Mouse (Mus musculus): ENCODE measurements around the gene Rasal2. TPM values are rescaled to one million over a fixed set of nuclear protein-coding genes. Genes with fewer than 3 reads are reported as not detected.
A peak's percentile ranks its signal among the peaks of the same experiment; 100 is the strongest.

The Rasal2 gene
- polyA plus RNA-seq, 1 experiment from 2014 or later: 30.7 TPM

GRCm38 (mm10) chr1:157443723-157444561, 31.5 kb upstream of the Rasal2 start:
- ATAC-seq (no peak), DNase-seq (ENCODE audit: low spot score) (no peak)
- Histone ChIP-seq H3K4me3 (ENCODE audit: low read depth, low read length) (no peak overlapping the region), H3K9ac (ENCODE audit: low read length) (peak overlapping the region; percentile 6; the same call in 1 of the 2 replicates), H3K27ac (ENCODE audit: low read depth, low read length) (0 out of 2 replicates have a peak overlapping the region, but pooled peaks have one; percentile 9), H3K36me3 (ENCODE audit: control insufficient read depth, insufficient read depth, low read length) (no peaks in the 10 kb centered on the region), H3K4me1 (ENCODE audit: control insufficient read depth, insufficient read depth, low read length) (peaks cover 49% of the 10 kb centered on the region), H3K4me2 (ENCODE audit: low read length) (peak overlapping the region; percentile 10; the same call in 1 of the 2 replicates), H3K27me3 (replicated peaks; ENCODE audit: control insufficient read depth, insufficient read depth, low read length) (no peaks in the 10 kb centered on the region), H3K9me3 (replicated peaks; ENCODE audit: control insufficient read depth, low read length) (no peaks in the 10 kb centered on the region)
- 10% methylated on average over 19 of the region's 19 CpGs for WGBS

GRCm38 (mm10) chr1:157443026-157443722, 30.8 kb upstream of the Rasal2 start:
- Histone ChIP-seq H3K9ac (ENCODE audit: low read length) (peak overlapping the region; percentile 14; the same call in 1 of the 2 replicates), H3K4me3 (ENCODE audit: low read depth, low read length) (no peak overlapping the region), H3K27ac (ENCODE audit: low read depth, low read length) (no peak overlapping the region), H3K4me2 (ENCODE audit: low read length) (peak overlapping the region; percentile 10; the same call in 1 of the 2 replicates), H3K36me3 (ENCODE audit: control insufficient read depth, insufficient read depth, low read length) (no peaks in the 10 kb centered on the region), H3K27me3 (replicated peaks; ENCODE audit: control insufficient read depth, insufficient read depth, low read length) (no peaks in the 10 kb centered on the region), H3K9me3 (replicated peaks; ENCODE audit: control insufficient read depth, low read length) (no peaks in the 10 kb centered on the region), H3K4me1 (ENCODE audit: control insufficient read depth, insufficient read depth, low read length) (peaks cover 44% of the 10 kb centered on the region)
- 12% methylated on average over 14 of the region's 14 CpGs for WGBS
- DNase-seq (ENCODE audit: low spot score) (peak; percentile 64), ATAC-seq (no peak; the same call in 1 of the 2 replicates)

GRCm38 (mm10) chr1:157439973-157440641, 27.7 kb upstream of the Rasal2 start:
- WGBS: 1% methylated on average over 14 of the region's 14 CpGs
- H3K9me3 ChIP-seq (replicated peaks; ENCODE audit: control insufficient read depth, low read length): no peaks in the 10 kb centered on the region
- H3K36me3 ChIP-seq (ENCODE audit: control insufficient read depth, insufficient read depth, low read length): no peaks in the 10 kb centered on the region
- peak overlapping the region; percentile 55 for H3K27ac ChIP-seq (ENCODE audit: low read depth, low read length)
- H3K4me3 ChIP-seq (ENCODE audit: low read depth, low read length): no peak overlapping the region
- DNase-seq (ENCODE audit: low spot score) (peak; percentile 85), ATAC-seq (peak; percentile 84)
- H3K9ac ChIP-seq (ENCODE audit: low read length): peak overlapping the region; percentile 43; the same call in 1 of the 2 replicates
- peak overlapping the region; percentile 43 for H3K4me2 ChIP-seq (ENCODE audit: low read length)
- peaks cover 42% of the 10 kb centered on the region for H3K4me1 ChIP-seq (ENCODE audit: control insufficient read depth, insufficient read depth, low read length)
- H3K27me3 ChIP-seq (replicated peaks; ENCODE audit: control insufficient read depth, insufficient read depth, low read length): no peaks in the 10 kb centered on the region

GRCm38 (mm10) chr1:157439101-157439500, 26.7 kb upstream of the Rasal2 start:
- H3K9ac ChIP-seq (ENCODE audit: low read length): no peak overlapping the region
- peaks cover 33% of the 10 kb centered on the region for H3K4me1 ChIP-seq (ENCODE audit: control insufficient read depth, insufficient read depth, low read length)
- no peaks in the 10 kb centered on the region for H3K27me3 ChIP-seq (replicated peaks; ENCODE audit: control insufficient read depth, insufficient read depth, low read length)
- ATAC-seq (no peak), DNase-seq (ENCODE audit: low spot score) (no peak)
- WGBS: 63% methylated on average over 4 of the region's 4 CpGs
- H3K9me3 ChIP-seq (replicated peaks; ENCODE audit: control insufficient read depth, low read length): no peaks in the 10 kb centered on the region
- no peak overlapping the region for H3K4me3 ChIP-seq (ENCODE audit: low read depth, low read length)
- peak overlapping the region; percentile 55; the same call in 1 of the 2 replicates for H3K27ac ChIP-seq (ENCODE audit: low read depth, low read length)
- no peaks in the 10 kb centered on the region for H3K36me3 ChIP-seq (ENCODE audit: control insufficient read depth, insufficient read depth, low read length)
- no peak overlapping the region for H3K4me2 ChIP-seq (ENCODE audit: low read length)

GRCm38 (mm10) chr1:157438290-157438689, 25.9 kb upstream of the Rasal2 start:
- Histone ChIP-seq H3K27me3 (replicated peaks; ENCODE audit: control insufficient read depth, insufficient read depth, low read length) (no peaks in the 10 kb centered on the region), H3K4me3 (ENCODE audit: low read depth, low read length) (no peak overlapping the region), H3K9ac (ENCODE audit: low read length) (no peak overlapping the region), H3K4me1 (ENCODE audit: control insufficient read depth, insufficient read depth, low read length) (peaks cover 26% of the 10 kb centered on the region), H3K36me3 (ENCODE audit: control insufficient read depth, insufficient read depth, low read length) (no peaks in the 10 kb centered on the region), H3K4me2 (ENCODE audit: low read length) (no peak overlapping the region), H3K9me3 (replicated peaks; ENCODE audit: control insufficient read depth, low read length) (no peaks in the 10 kb centered on the region), H3K27ac (ENCODE audit: low read depth, low read length) (no peak overlapping the region)
- 95% methylated on average over 2 of the region's 2 CpGs for WGBS
- ATAC-seq: no peak
- DNase-seq (ENCODE audit: low spot score): no peak

- no peak overlapping the region for H3K9ac ChIP-seq (ENCODE audit: low read length)
- H3K36me3 ChIP-seq (ENCODE audit: control insufficient read depth, insufficient read depth, low read length): no peaks in the 10 kb centered on the region
- no peak overlapping the region for H3K4me3 ChIP-seq (ENCODE audit: low read depth, low read length)
- 92% methylated on average over 6 of the region's 6 CpGs for WGBS
- peaks cover 19% of the 10 kb centered on the region for H3K4me1 ChIP-seq (ENCODE audit: control insufficient read depth, insufficient read depth, low read length)
- ATAC-seq (no peak), DNase-seq (ENCODE audit: low spot score) (no peak)
- no peak overlapping the region for H3K4me2 ChIP-seq (ENCODE audit: low read length)
- no peak overlapping the region for H3K27ac ChIP-seq (ENCODE audit: low read depth, low read length)
- no peaks in the 10 kb centered on the region for H3K27me3 ChIP-seq (replicated peaks; ENCODE audit: control insufficient read depth, insufficient read depth, low read length)
- no peaks in the 10 kb centered on the region for H3K9me3 ChIP-seq (replicated peaks; ENCODE audit: control insufficient read depth, low read length)
Measured at GRCm38 (mm10) chr1:157435926-157436325, 23.5 kb upstream of the Rasal2 start.

GRCm38 (mm10) chr1:157434404-157434803, 22.0 kb upstream of the Rasal2 start:
- no peaks in the 10 kb centered on the region for H3K27me3 ChIP-seq (replicated peaks; ENCODE audit: control insufficient read depth, insufficient read depth, low read length)
- 94% methylated on average over 4 of the region's 4 CpGs for WGBS
- no peaks in the 10 kb centered on the region for H3K36me3 ChIP-seq (ENCODE audit: control insufficient read depth, insufficient read depth, low read length)
- no peak overlapping the region for H3K27ac ChIP-seq (ENCODE audit: low read depth, low read length)
- H3K4me3 ChIP-seq (ENCODE audit: low read depth, low read length): no peak overlapping the region
- H3K9ac ChIP-seq (ENCODE audit: low read length): no peak overlapping the region
- DNase-seq (ENCODE audit: low spot score) (no peak), ATAC-seq (no peak)
- no peak overlapping the region for H3K4me2 ChIP-seq (ENCODE audit: low read length)
- H3K9me3 ChIP-seq (replicated peaks; ENCODE audit: control insufficient read depth, low read length): no peaks in the 10 kb centered on the region
- peaks cover 4% of the 10 kb centered on the region for H3K4me1 ChIP-seq (ENCODE audit: control insufficient read depth, insufficient read depth, low read length)

GRCm38 (mm10) chr1:157433316-157433715, 20.9 kb upstream of the Rasal2 start:
- H3K4me2 ChIP-seq (ENCODE audit: low read length): no peak overlapping the region
- 47% methylated on average over 3 of the region's 3 CpGs for WGBS

More at GRCm38 (mm10) chr1:157433316-157433715, 20.9 kb upstream of the Rasal2 start:
- H3K27me3 ChIP-seq (replicated peaks; ENCODE audit: control insufficient read depth, insufficient read depth, low read length): no peaks in the 10 kb centered on the region
- H3K4me1 ChIP-seq (ENCODE audit: control insufficient read depth, insufficient read depth, low read length): no peaks in the 10 kb centered on the region
- H3K9ac ChIP-seq (ENCODE audit: low read length): no peak overlapping the region
- ATAC-seq: no peak
- no peak overlapping the region for H3K4me3 ChIP-seq (ENCODE audit: low read depth, low read length)
- no peaks in the 10 kb centered on the region for H3K36me3 ChIP-seq (ENCODE audit: control insufficient read depth, insufficient read depth, low read length)
- H3K27ac ChIP-seq (ENCODE audit: low read depth, low read length): no peak overlapping the region
- DNase-seq (ENCODE audit: low spot score): no peak
- no peaks in the 10 kb centered on the region for H3K9me3 ChIP-seq (replicated peaks; ENCODE audit: control insufficient read depth, low read length)
